Mouse (Mus musculus): Measurements from ENCODE around the gene Gm20388. TPM values are rescaled to one million over a fixed set of nuclear protein-coding genes. Genes with fewer than 3 reads are reported as not detected.
A peak's percentile ranks its signal among the peaks of the same experiment; 100 is the strongest.

Gm20388 gene
- total RNA-seq, 2 experiments from 2014 or later, result 2.4 to 2.6 TPM

DNA sequence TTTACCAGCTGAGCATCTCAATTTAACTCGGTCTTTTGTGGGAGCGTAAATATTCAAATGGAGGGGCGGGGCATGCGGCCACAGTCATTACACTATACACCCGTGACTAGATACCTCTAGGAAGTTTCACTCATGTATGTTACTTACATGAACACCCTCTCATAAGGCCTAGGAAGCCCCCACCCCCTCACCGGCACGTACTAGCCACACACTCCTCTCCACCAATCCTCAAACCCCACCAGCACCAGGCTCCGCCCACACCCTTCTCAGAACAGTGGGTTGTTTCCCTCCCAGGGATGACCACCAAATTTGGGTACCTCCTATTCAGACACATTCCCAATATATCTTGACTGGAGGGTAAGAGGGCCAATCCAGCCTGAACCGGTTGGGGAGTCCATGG is 696.8 kb downstream of the Gm20388 start:
- no peak for TF ChIP-seq CTCF (IDR thresholded peaks at IDR 0.05)
- Histone ChIP-seq H3K4me3 (no peak overlapping the region), H3K27ac (no peak overlapping the region)
- DNase-seq (ENCODE audit: extremely low spot score in 1 of 2, low spot score in 2 of 2), result no peak
- intact Hi-C loops (cut with DNase I), result no loop called here

DNA sequence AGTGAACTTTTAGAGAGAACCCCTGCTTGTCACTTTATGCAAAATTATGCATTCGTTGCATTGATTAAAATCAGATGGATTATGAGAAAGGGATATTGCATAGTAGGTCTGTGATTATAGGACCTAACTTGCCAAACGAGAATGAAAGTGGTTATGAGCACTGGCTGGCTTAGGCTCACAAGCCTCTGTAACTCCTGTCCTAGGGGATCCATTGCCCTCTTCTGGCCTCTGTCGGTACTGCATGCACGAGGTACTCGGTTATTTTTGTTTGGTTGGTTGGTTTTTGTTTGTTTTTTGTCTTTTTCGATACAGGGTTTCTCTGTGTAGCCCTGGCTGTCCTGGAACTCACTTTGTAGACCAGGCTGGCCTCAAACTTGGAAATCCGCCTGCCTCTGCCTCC is 697.2 kb downstream of the Gm20388 start:
- DNase-seq (ENCODE audit: extremely low spot score in 1 of 2, low spot score in 2 of 2), result peak; percentile 67 to 85
- peak; percentile 89 for TF ChIP-seq CTCF (IDR thresholded peaks at IDR 0.05)
- intact Hi-C loops (cut with DNase I), result no loop called here
- Histone ChIP-seq H3K27ac (no peak overlapping the region), H3K4me3 (no peak overlapping the region)

DNA sequence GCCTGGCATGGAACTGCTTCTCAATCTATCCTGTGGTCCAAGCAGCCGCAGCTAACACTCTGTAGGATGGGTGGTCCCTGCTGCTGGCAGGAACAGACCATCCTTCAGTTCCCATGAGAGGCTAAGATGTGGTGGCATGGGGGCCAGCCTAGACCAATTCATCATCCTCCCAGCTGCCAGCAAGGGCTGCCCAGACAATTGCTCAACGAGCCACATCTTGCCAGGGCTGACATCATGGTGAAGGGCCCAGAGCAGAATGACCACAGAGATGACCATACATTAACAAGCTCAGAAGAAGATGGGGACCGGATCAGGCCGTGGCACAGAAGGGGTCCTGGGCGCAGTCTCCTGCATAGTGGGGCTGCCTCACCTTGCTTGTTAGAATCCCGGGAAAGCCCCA is 700.2 kb downstream of the Gm20388 start:
- H3K27ac ChIP-seq, result no peak overlapping the region
- DNase-seq (ENCODE audit: extremely low spot score in 1 of 2, low spot score in 2 of 2), result no peak
- TF ChIP-seq CTCF (IDR thresholded peaks at IDR 0.05), result no peak
- intact Hi-C loops (cut with DNase I), result no loop called here
- H3K4me3 ChIP-seq, result no peak overlapping the region

DNA sequence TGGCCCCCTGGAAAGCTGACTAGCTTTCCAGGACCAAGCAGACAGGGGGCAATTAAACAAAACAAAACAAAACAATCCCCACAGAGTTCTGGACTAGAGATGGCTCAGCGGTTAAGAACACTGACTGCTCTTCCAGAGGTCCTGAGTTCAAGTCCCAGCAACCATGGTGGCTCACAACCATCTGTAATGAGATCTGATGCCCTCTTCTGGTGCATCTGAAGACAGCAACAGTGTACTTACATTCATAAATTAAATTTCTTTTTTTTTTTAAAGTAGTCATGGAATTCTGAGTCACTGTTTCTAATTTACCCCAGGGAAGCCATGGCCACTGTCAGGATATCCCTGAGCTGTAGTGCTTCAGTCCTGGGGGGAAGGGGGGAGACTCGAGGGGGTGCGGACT is 703.9 kb downstream of the Gm20388 start:
- Histone ChIP-seq H3K4me3 (no peak overlapping the region), H3K27ac (no peak overlapping the region)
- TF ChIP-seq CTCF (IDR thresholded peaks at IDR 0.05), result peak; percentile 29
- no peak for DNase-seq (ENCODE audit: extremely low spot score in 1 of 2, low spot score in 2 of 2)
- intact Hi-C loops (cut with DNase I), result no loop called here

DNA sequence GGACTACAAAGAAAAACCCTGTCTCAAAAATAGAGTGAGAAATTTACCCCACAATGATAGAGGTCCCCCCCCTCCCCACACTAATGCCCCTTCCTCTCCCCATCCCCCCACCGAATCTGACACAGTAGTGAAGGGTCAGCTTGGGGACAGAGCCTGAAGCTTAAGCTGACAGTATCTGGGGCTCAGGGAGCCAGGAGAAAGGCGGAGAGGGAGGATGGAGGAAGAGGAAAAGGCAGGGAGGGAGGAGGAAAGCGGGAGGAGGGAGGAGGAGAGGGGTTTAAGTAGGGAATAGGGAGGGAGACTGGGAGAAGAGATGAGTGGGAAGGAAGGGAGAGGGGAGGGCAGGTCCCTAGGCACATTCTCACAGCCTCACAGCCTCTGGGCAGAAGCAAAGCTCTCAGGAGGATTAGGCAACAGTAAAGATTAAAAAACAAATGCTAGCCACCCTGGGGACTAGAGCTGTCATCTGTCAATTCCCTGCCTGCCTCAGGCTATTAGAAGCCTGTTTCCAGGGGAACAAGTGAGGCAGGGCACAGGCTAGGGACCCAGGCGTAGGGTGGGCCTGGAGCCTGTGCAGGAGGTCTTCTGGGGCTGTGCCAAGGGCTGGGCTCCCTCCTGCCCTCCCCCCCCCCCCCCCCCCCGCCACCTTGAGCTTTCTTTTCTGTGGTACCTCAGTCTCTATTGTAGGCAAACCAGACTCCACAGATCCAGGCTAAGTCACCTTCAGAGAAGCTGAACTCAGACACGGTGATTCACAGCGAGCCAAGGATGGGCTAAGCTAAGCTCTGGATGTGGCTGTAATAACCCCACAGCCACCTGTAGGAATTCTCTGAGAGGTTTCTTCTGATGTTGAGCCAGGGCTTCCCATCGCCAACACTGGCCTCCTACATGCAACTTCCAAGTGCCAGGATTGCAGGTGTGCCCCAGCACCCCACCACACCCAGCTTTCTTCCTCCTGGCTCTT is 706.3 kb downstream of the Gm20388 start:
- intact Hi-C loops (cut with DNase I), result no loop called here
- no peak for DNase-seq (ENCODE audit: extremely low spot score in 1 of 2, low spot score in 2 of 2)
- peak overlapping the region; percentile 7; the same call in 1 of the 2 replicates for H3K27ac ChIP-seq
- TF ChIP-seq CTCF (IDR thresholded peaks at IDR 0.05), result no peak
- no peak overlapping the region for H3K4me3 ChIP-seq

DNA sequence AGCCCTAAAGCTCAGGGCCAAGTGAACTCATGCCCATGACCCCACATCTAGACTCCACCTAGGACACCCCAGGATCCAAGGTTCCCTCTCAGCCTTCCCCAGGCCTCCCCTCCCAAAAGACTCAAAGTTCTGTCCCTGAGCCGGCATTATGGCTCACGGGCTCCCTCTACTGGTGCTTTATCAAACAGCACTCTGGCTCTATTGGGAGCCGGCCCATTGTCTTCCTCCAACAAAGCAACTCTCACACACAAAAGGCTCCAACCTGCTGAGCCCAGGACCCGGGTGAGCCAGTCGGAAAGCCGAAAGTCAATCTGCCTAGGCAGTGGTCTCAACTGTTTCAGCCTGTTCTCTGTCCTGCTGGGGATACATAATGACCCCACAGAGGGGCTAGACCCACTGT is 707.5 kb downstream of the Gm20388 start:
- intact Hi-C loops (cut with DNase I), result no loop called here
- peak overlapping the region; percentile 72 for H3K27ac ChIP-seq
- peak; percentile 93 for TF ChIP-seq CTCF (IDR thresholded peaks at IDR 0.05)
- H3K4me3 ChIP-seq, result no peak overlapping the region
- peak; percentile 57 to 75 for DNase-seq (ENCODE audit: extremely low spot score in 1 of 2, low spot score in 2 of 2)

DNA sequence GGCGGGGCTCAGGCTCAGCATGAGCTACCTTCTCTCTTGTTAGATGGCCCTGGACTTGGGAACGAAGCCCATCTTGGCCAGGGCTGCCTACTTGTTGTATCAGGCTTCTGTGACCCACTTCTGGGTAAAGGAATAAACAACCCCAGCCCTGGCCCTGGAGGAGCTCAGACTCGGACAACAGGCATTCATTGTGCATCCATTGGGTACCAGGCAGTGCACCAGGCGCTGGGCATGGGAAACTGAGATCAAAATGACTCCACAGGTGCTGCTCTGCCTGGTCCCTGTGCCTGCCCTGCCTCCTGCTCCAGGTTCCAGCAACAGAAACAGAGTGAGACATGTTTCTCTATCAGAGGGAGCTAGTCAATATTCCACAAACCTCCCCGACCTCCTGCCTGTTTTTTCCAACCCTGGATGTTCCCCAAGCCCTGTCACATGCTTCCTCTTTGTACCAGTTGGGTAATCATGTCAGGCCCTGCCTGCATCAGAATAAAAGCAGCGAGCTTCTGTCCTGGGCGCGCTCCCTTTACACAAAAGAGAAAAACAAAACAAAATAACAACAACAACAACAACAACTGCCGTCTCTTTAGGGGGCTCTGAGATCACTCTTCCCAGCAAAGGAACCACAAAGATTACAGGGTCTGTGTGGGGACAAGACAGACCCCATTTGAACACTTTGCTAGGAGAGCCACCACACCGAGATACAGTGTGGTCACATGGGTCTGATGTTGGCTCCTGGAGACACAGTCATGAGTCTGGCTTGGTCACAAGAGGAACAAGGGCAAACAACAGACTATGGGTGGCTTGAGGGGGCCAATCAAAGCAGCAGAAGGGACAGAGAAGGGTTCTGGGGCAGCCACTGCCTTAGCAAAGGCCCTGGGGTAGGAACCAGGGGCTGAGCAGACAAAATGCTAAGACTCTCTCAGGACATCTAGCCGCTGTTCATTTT is 708.9 kb downstream of the Gm20388 start:
- Histone ChIP-seq H3K4me3 (no peak overlapping the region), H3K27ac (peak overlapping the region; percentile 87)
- peak; percentile 21 to 36 for DNase-seq (ENCODE audit: extremely low spot score in 1 of 2, low spot score in 2 of 2)
- intact Hi-C loops (cut with DNase I), result loop anchor here (1.0 kb wide), 1 partner anchor 25 kb away; no protein-coding TSS in a partner anchor
- no peak for TF ChIP-seq CTCF (IDR thresholded peaks at IDR 0.05)

DNA sequence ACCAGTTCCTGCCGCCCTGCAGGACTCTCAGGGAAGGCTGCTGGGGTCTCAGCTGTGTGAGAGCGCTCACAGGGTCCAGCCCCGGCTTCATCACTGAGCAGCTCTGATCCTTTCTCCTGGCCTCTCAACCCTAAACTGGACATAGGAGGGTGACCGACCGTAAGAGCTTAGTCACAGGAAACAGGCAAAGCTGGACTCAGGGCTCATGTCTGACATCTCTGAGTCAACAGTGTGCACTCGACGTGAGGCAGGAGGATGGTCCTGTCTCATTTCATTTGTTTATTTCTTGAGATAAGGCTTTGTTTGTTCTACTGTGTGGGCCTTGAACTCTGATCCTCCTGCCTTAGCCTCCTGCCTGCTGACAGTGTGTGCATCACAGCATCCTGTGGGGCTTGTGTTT is 709.8 kb downstream of the Gm20388 start:
- Histone ChIP-seq H3K27ac (peak overlapping the region; percentile 87), H3K4me3 (no peak overlapping the region)
- no peak for DNase-seq (ENCODE audit: extremely low spot score in 1 of 2, low spot score in 2 of 2)
- intact Hi-C loops (cut with DNase I), result loop anchor here (1.0 kb wide), 1 partner anchor 24 kb away; no protein-coding TSS in a partner anchor
- TF ChIP-seq CTCF (IDR thresholded peaks at IDR 0.05), result no peak

DNA sequence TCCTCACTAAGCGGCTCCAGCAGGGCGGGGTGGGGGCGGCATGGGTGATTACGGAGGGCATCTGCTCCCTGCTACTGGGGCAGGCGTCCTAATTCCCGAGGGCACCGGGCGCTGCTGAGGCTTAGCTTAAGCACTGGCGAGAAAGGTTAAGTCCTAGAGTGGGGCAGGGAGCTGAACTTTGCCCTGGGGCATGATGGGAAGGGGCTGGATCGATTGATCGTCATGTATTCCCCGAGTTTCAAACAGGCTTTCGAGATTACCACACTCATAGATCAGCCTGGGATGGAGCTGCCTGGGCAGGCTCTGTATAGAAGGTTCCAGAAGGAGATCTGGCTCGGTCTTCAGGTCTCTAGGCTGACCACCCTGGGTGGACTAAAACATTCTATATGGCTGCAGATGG is 711.5 kb downstream of the Gm20388 start:
- no peak overlapping the region for H3K27ac ChIP-seq
- no peak for TF ChIP-seq CTCF (IDR thresholded peaks at IDR 0.05)
- intact Hi-C loops (cut with DNase I), result no loop called here
- no peak for DNase-seq (ENCODE audit: extremely low spot score in 1 of 2, low spot score in 2 of 2)
- no peak overlapping the region for H3K4me3 ChIP-seq

DNA sequence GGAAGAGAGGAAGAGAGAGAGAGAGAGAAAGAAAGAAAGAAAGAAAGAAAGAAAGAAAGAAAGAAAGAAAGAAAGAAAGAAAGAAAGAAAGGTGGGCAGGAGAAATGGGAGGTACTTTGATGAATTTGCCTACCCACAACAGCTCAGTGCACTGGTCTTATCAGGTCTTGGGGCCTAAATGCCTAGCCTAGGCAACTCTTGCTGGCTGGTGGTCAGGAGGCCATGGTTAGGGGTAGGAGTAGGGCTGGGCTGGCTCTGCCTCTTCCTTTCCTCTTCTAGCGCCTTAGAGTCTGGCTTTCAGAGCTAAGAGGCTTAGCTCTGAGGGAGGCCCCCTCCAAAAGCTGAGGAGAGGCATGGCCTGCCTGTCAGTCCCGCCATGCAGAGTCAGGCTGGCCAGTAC is 713.0 kb downstream of the Gm20388 start:
- Histone ChIP-seq H3K4me3 (no peak overlapping the region), H3K27ac (no peak overlapping the region)
- DNase-seq (ENCODE audit: extremely low spot score in 1 of 2, low spot score in 2 of 2), result no peak
- no peak for TF ChIP-seq CTCF (IDR thresholded peaks at IDR 0.05)
- intact Hi-C loops (cut with DNase I), result no loop called here

DNA sequence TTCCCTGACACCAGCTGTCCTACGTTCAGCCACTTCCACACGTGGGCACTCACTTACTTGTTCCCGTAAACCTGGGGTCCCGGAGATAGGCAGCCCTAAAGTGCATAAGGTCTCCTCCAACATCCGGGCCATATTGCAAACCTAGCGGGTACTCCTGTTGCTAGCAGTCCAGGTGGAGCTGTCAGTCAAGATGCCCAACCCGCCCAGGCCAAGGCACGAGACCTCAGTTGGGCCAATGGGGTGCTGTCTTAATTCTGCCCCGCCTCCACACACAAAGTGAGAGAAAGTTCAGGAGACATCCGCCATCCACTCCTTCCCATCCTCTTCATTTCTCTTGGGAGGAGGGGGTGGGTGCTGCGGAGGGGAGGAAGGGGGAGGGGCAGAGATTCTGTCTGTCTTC is 715.8 kb downstream of the Gm20388 start:
- no peak overlapping the region for H3K27ac ChIP-seq
- intact Hi-C loops (cut with DNase I), result no loop called here
- no peak for DNase-seq (ENCODE audit: extremely low spot score in 1 of 2, low spot score in 2 of 2)
- no peak overlapping the region for H3K4me3 ChIP-seq
- no peak for TF ChIP-seq CTCF (IDR thresholded peaks at IDR 0.05)

DNA sequence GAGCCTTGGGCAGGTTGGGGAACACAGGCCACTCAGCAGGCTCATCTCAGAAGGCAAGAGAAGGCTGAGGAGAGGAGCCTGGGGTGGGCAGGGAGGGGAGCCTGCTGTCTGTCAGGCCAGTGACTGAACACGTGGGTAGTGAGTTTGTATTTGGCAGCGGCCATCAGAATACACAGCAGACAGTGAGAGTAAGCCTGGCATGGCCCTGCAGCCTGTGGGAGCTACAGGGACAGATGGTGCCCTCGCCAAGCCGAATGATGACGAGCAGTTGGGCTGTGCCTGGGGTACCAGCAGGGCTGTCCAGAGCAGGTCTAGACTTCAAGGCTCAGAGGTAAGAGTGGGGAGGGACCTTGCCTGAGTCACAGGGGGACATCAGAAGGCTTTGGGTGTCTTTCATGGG is 716.7 kb downstream of the Gm20388 start:
- Histone ChIP-seq H3K27ac (no peak overlapping the region), H3K4me3 (no peak overlapping the region)
- no peak for DNase-seq (ENCODE audit: extremely low spot score in 1 of 2, low spot score in 2 of 2)
- TF ChIP-seq CTCF (IDR thresholded peaks at IDR 0.05), result no peak
- intact Hi-C loops (cut with DNase I), result no loop called here
